Mouse (Mus musculus): ENCODE data around the gene Amdhd1.

The Amdhd1 gene

DNA sequence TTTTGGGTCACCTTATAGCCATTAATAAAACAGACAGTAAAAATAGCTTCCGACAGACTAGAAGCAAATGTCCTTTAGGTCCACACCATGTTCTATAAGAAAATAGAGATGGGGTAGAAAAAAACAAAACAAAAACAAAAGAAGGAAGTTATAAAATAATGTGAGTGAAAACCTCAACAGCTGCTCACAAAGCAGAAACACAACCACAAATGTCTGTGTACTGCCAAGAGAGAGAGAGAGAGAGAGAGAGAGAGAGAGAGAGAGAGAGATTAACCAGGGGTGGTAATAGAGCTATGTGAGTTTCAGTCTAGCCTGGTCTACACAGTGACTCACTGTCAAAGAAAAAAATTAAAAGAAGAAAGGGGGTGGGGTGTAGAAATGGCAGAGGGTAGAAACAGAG lies 1.8 kb upstream of the Amdhd1 start:
- intact Hi-C loops (cut with DNase I): no loop called here

- intact Hi-C loops (cut with DNase I): no loop called here
Observed at GRCm38 (mm10) chr10:93540431-93541210, 788 bp upstream of the Amdhd1 start, which contains the start of gene Ccdc38. Gene Ccdc38 (plus strand): TSS chr10:93540632.

DNA sequence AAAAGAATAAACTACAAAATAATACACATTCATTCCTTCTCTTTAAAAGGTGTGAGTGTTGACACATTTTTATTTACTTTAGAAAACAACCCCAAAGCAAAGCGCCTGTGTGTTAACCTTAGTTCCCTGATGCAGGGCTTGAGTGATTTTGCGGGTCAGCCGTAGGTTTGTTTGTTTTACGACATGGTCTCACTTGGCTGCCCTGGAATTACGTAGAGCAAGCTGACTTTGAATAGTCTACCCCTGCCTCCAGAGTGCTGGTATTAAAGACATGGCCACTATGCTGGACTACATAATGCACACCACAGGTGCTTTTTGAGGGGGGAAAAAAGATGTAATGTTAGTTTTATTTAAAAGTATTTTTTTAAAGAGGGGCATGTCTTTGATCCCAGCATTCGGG lies 1.0 kb downstream of the Amdhd1 start:
- intact Hi-C loops (cut with DNase I): no loop called here

GRCm38 (mm10) chr10:93538287-93538686 lies 1.5 kb downstream of the Amdhd1 start:
- intact Hi-C loops (cut with DNase I): no loop called here

GRCm38 (mm10) chr10:93525329-93525728 lies 14.5 kb downstream of the Amdhd1 start:
- intact Hi-C loops (cut with DNase I): no loop called here

- intact Hi-C loops (cut with DNase I): no loop called here
Observed at GRCm38 (mm10) chr10:93520994-93521393, 18.8 kb downstream of the Amdhd1 start.

DNA sequence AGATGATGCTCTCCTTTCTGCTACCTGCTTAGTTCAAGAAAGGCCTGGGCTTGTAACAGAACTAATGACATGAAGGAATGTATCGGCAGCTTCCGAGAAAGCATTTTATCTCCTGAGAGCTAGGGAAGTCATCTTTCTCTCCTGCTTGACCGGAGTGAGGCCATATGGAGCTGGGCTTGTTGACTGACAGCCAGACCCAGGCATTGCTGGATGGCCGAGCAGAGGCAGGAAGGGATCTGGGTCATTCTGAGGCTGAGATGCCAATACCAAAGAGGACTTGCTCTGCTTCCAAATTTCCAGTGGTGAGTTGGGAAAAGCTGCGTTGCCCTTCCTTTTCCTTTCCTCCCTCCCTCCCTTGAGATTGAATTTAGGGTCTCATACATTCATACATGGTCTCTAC lies 20.1 kb downstream of the Amdhd1 start:
- intact Hi-C loops (cut with DNase I): no loop called here

- intact Hi-C loops (cut with DNase I): no loop called here
Observed at GRCm38 (mm10) chr10:93519159-93519558, 20.7 kb downstream of the Amdhd1 start.

GRCm38 (mm10) chr10:93518620-93519019 lies 21.2 kb downstream of the Amdhd1 start:
- intact Hi-C loops (cut with DNase I): no loop called here

DNA sequence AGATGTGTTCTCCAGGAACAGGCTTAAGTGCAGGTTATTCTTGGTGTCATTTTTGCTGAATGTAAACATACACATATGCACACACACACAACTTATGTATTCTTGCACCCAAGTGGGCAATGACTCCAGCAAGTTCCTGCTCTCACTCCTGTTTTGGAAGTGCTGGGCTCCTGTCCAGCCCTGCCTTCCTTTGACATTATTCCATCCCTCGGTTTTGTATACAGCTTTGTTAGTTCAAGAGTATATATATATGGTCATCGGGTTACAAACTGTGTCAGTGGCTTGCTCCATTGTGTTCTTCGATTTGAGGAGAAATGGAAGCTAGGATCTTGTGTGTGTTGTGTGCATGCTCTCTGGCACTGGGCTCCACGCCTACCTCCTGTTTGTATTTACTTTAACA lies 21.6 kb downstream of the Amdhd1 start:
- intact Hi-C loops (cut with DNase I): no loop called here

DNA sequence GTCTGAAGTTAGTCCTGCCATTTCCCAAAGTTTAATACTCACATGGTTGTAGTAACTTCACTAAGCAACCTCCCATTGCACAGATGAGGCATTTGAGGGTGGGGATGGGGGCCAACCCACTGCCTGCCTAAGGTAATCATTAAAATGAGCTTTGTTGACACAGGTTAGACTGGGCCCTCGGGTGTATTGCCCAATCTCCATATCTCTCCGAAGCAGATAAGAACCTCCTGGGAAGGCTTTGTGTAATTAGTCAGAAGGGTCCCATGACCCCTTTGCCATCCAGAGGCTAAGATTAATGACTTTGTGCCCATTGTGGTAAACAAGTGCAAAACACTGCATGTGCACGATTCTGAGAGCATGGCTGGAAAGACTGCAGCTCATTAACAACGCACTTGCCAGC lies 22.1 kb downstream of the Amdhd1 start:
- intact Hi-C loops (cut with DNase I): no loop called here

DNA sequence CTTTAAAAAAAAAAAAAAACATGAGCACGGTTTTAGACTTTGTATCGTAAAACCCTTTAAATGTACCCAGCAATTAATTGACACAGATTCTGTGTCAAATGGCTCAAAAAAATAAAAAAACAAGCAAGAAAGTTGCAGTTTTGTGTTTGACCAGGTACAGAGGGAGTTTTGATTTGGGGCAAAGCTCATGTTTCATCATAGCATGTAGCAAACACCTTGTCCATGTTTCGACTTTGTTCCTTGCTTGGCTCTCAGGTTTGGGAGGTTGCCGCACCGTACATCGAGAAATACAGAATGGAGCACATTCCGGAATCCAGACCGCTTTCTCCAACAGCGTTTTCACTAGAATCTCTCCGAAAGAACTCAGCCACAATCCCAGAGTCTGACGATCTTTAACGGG lies 23.9 kb downstream of the Amdhd1 start:
- intact Hi-C loops (cut with DNase I): no loop called here

GRCm38 (mm10) chr10:93515419-93515818 lies 24.4 kb downstream of the Amdhd1 start:
- intact Hi-C loops (cut with DNase I): no loop called here

DNA sequence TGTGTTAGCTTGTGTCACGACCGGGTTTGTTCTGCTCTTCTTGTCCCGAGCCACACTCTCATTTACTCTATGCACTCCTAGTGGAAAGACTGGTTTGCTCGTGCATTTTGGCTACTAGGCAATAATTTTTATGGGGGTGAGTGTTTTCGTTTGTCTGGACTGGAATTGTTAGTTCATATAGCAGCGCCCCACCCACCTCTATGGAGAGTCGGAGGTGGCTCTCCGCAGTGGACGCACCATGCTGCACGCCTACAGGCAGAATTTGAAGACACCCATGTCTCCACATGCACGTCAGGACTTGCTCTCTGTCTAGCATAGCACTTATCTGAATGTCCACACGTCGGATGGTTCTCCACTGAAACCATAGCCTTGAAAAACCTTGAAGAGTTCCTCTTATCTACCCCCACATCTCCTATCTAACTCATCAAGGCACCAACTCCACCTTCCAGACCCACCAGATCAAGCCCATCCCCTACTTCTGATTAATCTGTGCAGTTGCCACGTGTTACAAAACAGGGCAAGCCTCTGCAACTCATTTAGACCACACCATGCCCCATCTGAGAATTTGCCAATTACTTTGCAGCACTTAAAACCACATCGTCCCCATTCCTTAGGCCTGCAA lies 30.2 kb downstream of the Amdhd1 start:
- intact Hi-C loops (cut with DNase I): no loop called here

DNA sequence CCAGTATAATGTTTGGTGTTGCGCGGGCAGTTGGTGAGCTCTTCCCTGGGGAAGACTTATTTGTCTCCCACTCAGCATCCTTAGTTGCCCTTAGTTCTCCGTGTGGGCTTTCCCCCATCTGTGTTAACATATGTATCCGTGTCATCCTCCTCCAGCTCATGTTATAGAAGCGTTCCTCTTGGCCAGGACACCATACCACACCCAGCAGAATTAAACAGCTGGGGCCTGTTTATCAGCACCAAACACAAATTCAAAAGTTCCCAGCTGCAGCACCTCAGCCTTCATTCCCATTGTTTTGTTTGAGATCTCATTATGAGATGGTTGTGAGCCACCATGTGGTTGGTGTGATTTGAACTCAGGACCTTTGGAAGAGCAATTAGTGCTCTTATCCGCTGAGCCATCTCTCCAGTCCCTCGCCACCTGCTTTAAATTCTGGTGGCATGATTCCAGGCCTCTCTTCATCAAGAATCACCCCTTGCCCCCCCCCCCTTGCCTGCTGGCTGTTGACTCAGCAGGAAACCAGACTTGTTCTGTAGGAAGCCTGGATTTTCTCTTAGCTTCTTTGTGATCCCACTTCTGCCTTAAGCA lies 31.4 kb downstream of the Amdhd1 start:
- intact Hi-C loops (cut with DNase I): no loop called here

- intact Hi-C loops (cut with DNase I): no loop called here
Observed at GRCm38 (mm10) chr10:93501346-93501745, 38.5 kb downstream of the Amdhd1 start.

DNA sequence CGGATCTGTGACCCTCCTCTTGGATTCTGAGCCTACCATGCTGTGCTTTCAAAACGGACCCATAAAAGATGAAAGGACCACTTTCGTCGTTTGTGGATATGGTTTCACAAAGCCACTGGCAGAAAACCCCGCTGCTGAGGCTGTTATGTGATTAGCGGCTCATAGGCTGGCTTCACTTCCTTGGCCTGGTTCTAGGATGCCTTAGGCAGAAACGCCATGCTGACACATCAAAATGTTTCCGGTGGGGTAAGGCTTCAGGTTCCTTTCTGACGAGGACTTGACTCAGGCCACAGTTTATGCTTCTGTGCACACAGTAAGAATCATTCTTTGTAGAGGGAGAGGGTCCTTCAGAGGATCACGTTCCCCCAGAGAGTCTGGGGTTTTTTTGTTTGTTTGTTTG lies 39.0 kb downstream of the Amdhd1 start:
- intact Hi-C loops (cut with DNase I): no loop called here

- intact Hi-C loops (cut with DNase I): no loop called here
Observed at GRCm38 (mm10) chr10:93490451-93490850, 49.4 kb downstream of the Amdhd1 start.

DNA sequence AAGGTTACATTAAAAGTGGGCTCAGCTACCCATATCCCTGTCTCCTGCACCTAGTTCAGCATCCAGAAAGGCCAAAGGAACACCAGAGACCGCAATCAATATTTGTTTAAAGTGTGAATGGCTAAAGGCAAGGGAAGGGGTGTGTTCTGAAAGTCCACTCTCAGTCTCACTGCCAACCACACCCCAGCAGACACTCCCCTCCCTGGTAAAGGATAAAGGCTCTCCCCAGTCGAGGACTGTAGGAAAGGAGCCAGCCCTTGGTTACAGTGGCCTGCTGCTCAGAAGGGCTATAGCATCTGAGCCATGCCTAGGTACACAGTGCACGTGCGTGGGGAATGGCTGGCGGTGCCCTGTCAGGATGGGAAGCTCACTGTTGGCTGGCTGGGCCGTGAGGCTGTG lies 51.0 kb downstream of the Amdhd1 start:
- intact Hi-C loops (cut with DNase I): loop anchor here (5.0 kb wide), 2 partner anchors 58 to 88 kb away; no protein-coding TSS in a partner anchor

- intact Hi-C loops (cut with DNase I): loop anchor here (5.0 kb wide), 2 partner anchors 59 to 89 kb away; no protein-coding TSS in a partner anchor
Observed at GRCm38 (mm10) chr10:93488066-93488827, 51.6 kb downstream of the Amdhd1 start, which contains the start of gene Hal. Gene Hal (plus strand): TSS chr10:93488768.

GRCm38 (mm10) chr10:93486622-93487021 lies 53.2 kb downstream of the Amdhd1 start:
- intact Hi-C loops (cut with DNase I): loop anchor here (5.0 kb wide), 2 partner anchors 61 to 91 kb away; no protein-coding TSS in a partner anchor

All from adrenal gland (tissue).